Mouse (Mus musculus) left cerebral cortex, postnatal 14 days (tissue): ENCODE measurements around the gene Kars. TPM values are rescaled to one million over a fixed set of nuclear protein-coding genes. Genes with fewer than 3 reads are reported as not detected.

Experiments
- DNase-seq, 2 experiments: peaks; one replicate each; pipeline ENCODE4 v3.0.0; 2021 to 2022; ENCODE audit warnings: low spot score in 2 of 2, mixed read lengths in 1 of 2
- intact Hi-C: fragments of 180-260 bp; cut with DNase I; formaldehyde crosslinking; loops from one replicate; pipeline ENCODE4 v1.15.1; 2025
- total RNA-seq, 2 experiments: library from RNA; stranded (reverse); gene quantifications; 2 replicates each; pipeline ENCODE4 v1.2.3; 2021

Gene Kars
- total RNA-seq, 2 experiments from 2014 or later, result 68.3 to 71.8 TPM

DNA sequence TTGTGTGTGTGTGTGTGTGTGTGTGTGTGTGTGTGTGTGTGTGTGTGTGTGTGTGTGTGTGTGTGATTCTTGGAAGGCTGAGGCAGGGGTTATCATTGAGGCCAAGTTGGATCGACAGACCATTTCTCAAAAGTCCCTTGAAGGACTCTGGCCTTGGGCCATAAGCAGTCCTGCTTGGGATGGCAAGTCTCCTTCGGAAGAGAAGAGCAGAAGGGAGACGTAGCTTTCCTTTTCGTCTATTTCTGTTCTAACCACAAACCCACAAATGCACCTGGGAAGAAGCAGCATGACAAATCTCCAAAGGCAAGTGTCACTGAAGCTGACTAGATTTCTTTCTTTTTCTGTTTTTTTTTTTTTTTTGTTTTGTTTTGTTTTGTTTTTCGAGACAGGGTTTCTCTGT lies 55.2 kb downstream of the Kars start:
- DNase-seq, result no peak
- intact Hi-C loops, result no loop called here

DNA sequence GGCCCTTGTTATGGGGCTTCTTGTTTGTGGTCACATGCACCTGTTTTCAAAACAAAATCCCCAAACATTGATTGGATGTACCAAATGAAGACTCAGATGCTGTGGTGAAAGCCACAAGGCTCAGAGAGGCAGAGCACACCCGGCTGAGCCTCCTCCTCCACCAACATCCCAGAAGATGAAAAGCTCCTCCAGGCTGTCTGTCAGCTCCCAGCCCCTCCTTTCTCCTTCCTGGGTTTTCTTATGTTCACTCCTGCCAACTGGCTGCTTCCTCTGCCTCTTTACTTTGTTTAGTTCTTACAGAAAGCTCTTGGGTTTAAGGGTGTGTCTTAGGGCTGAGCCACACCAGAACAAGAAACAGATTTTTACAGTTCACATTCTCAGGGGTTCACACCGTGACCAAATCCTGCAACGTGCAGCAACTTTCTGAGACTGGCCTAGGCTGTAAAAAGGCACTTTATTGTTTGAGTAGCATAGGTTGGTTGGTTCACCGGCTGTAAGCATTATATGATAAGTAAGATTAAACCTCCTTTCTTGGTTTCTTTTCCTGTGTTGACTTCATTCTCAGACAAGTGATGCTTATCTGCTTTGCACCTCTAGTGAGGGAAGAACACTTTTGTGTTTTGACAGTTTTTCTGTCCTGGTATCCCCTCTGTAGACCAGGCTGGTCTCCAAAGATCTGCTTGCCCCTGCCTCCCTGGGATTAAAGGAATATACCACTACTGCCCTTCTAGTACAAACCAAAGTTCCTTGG lies 56.1 kb downstream of the Kars start:
- intact Hi-C loops, result no loop called here

DNA sequence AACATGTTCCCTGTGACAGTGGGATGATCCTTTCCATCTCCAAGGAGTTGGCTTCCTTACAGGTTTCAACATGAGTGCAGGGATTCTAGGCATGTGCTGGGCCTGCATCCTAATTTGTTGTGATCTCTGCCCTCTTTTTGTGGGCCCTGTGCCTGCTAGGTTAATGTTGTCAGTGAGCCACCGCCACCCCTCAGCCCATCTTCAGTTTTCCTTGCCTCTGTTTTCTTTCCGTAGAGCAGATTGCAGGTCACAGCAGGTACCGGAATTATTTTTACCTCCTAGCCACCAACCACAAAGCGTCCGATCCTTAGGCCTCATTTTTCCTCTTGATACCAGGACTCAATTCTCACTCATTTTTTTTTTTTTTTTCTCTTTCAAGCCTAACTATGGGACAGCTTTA lies 59.2 kb downstream of the Kars start:
- DNase-seq, result no peak
- intact Hi-C loops, result no loop called here

More for the DNA sequence above, 56.1 kb downstream of the Kars start:
- DNase-seq, result no peak

DNA sequence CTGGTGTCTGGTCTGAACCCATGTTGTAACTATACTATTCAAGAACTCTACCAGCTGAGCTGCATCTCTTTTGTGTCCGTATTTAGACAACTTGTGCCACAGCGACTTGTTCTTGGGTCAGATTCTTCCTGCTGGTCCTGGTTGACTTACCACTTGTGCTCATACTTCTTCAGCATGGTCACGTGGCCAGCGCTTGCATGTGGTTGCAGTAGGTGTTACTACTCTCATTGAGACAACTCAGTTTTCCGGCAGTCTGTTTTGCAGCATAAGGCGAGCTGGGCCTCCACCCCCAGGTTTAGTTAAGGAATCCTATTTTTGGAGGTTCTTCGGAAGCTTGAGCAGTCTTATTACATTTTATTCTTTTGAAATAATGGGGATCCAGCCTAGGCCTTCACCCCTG lies 59.8 kb downstream of the Kars start:
- intact Hi-C loops, result no loop called here
- DNase-seq, result peak; percentile 69 to 73

DNA sequence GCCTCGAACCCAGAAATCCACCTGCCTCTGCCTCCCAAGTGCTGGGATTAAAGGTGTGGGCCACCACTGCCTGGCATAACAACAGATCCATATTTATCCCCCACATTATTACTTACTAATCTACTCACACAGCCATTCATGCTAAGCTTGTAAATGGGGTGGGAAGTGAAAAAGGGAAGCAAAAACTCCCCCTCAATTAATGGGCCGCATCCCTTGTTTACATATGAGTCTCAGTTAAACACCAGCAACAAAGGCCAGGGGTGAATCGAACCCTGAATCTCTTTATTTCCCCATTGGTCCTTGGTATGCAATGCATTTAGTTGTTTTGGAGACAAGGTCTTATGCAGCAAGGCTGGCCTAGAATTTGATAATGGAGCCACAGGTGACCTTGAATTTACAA lies 60.3 kb downstream of the Kars start:
- intact Hi-C loops, result no loop called here
- DNase-seq, result no peak

DNA sequence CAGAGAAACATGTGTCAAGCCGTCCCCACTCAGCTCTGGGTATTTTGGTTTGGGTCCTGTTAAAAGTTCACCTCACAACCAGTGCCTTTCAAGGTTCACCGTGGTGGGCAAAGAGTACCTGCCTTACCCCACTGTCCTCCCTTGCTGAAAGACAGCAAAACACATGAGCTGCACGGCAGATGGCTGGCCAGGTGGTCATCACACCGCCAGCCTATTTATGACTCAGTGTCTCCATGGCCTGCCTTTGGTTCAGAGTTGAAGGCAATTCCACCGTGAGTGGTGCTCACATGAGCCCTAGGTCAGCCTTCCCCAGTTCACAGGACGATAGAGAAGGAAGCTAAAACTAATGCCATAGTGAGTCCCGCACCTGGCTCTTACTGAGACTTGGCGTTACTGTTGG lies 63.2 kb downstream of the Kars start:
- intact Hi-C loops, result no loop called here
- DNase-seq, result no peak

DNA sequence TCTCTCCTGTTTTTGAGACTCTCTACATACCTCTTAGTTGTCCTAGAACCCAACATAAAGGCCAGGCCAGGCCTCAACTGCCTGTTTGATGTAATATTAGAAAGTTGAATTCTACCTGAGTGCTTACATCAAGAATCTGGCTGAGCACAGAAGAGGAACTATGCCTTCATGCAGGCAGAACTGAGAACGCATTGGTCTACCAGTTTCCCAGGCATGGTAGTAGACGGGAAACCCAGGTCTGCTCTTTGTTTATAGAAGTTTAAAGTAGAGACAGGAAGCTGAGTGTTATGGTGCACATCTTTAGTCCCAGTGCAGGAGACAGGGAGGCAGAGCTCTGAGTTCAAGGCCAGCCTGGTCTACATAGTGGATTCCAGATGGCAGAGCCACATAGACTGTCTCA lies 64.0 kb downstream of the Kars start:
- intact Hi-C loops, result no loop called here
- no peak for DNase-seq

DNA sequence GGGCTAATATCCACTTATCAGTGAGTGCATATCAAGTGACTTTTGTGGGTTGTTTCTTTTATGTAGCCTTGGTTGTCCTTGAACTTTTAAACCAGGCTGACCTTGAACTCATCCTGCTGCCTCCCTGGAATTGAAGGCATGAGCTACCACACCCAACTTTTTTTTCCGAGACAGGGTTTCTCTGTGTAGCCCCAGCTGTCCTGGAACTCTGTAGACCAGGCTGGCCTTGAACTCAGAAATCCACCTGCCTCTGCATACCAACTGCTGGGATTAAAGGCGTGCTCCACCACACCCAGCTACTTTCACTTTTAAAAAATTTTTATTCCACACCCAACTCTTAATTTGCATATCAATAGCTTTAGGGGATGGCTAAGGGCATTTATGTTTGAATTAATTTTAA lies 67.6 kb downstream of the Kars start:
- no peak for DNase-seq
- intact Hi-C loops, result no loop called here

Other genes with a start within 250 kb of the Kars start
- gene Cfdp1, start 157.0 kb downstream of the Kars start, total RNA-seq, result 10 to 100 TPM; 79.4 to 83.6 TPM
- gene Tmem170, start 134.6 kb downstream of the Kars start, total RNA-seq, result 1 to 10 TPM; 2.8 to 3.3 TPM
- gene Chst5, start 100.9 kb downstream of the Kars start, total RNA-seq, result under 1 TPM; 0.62 to 0.85 TPM
- gene Tmem231, start 77.4 kb downstream of the Kars start, total RNA-seq, result 10 to 100 TPM in 1 of 2 experiments, 1 to 10 TPM in 1; 9.8 to 10.6 TPM
- gene Gabarapl2, start 70.6 kb downstream of the Kars start, total RNA-seq, result 100 to 1,000 TPM; 200 to 212 TPM
- gene Adat1, start 19.0 kb downstream of the Kars start, total RNA-seq, result 1 to 10 TPM; 4.8 to 5.2 TPM
- gene Terf2ip, start 75 bp upstream of the Kars start, total RNA-seq, result 10 to 100 TPM; 32.2 to 33.8 TPM
- gene Gm6793, start 3.7 kb upstream of the Kars start, total RNA-seq, result under 1 TPM in 1 of 2 experiments, not detected in 1; 0.22 TPM